Mouse (Mus musculus) myocyte (in vitro differentiated cells): ENCODE results near the gene Dixdc1.

Source experiments
- CEBPB ChIP-seq: IDR thresholded peaks from 2 replicates; pipeline ENCODE4 v1.6.1; 2011; ENCODE audit warnings: mild to moderate bottlenecking, moderate library complexity; ENCODE audit not compliant: poor library complexity, insufficient read depth, severe bottlenecking
- E2F4 ChIP-seq: IDR thresholded peaks from one replicate; pipeline ENCODE4 v1.6.1; 2011; ENCODE audit warnings: mild to moderate bottlenecking, control low read depth, moderate library complexity; ENCODE audit not compliant: insufficient read depth
- MAX ChIP-seq: IDR thresholded peaks from one replicate; pipeline ENCODE4 v1.6.1; 2011; ENCODE audit warnings: low read depth, mild to moderate bottlenecking, control low read depth
- MYOD1 ChIP-seq, 3 experiments: IDR thresholded peaks; one replicate each; pipeline ENCODE4 v1.6.1; 2011; ENCODE audit warnings: control low read depth in 2 of 3, low read depth in 2 of 3, mild to moderate bottlenecking in 2 of 3, moderate library complexity in 1 of 3; ENCODE audit not compliant: insufficient read length in 2 of 3, control insufficient read depth in 1 of 3
- MYOG ChIP-seq, 3 experiments: IDR thresholded peaks; one replicate each; pipeline ENCODE4 v1.6.1; 2011; ENCODE audit warnings: control low read depth in 2 of 3, low read depth in 2 of 3, mild to moderate bottlenecking in 2 of 3; ENCODE audit not compliant: insufficient read length in 2 of 3, control insufficient read depth in 1 of 3, insufficient read depth in 1 of 3
- POLR2A ChIP-seq: IDR thresholded peaks from one replicate; pipeline ENCODE4 v1.6.1; 2011; ENCODE audit warnings: low read depth, mild to moderate bottlenecking, control low read depth, moderate library complexity; ENCODE audit not compliant: insufficient read length
- POLR2AphosphoS2 ChIP-seq: IDR thresholded peaks from one replicate; pipeline ENCODE4 v1.6.1; 2011; ENCODE audit warnings: low read depth, control low read depth; ENCODE audit not compliant: insufficient read length
- REST ChIP-seq: IDR thresholded peaks from one replicate; pipeline ENCODE4 v1.6.1; 2011; ENCODE audit warnings: mild to moderate bottlenecking, control low read depth, moderate library complexity; ENCODE audit not compliant: insufficient read depth, insufficient read length
- SRF ChIP-seq: IDR thresholded peaks from one replicate; pipeline ENCODE4 v1.6.1; 2011; ENCODE audit warnings: low read depth; ENCODE audit not compliant: control insufficient read depth, insufficient read length
- TCF12 ChIP-seq: IDR thresholded peaks from one replicate; pipeline ENCODE4 v1.6.1; 2011; ENCODE audit warnings: mild to moderate bottlenecking, control low read depth; ENCODE audit not compliant: poor library complexity, insufficient read depth, severe bottlenecking
- TCF3 ChIP-seq: IDR thresholded peaks from one replicate; pipeline ENCODE4 v1.6.1; 2011; ENCODE audit warnings: low read depth, control low read depth; ENCODE audit not compliant: insufficient read length
- USF1 ChIP-seq: IDR thresholded peaks from one replicate; pipeline ENCODE4 v1.6.1; 2011; ENCODE audit warnings: low read depth, mild to moderate bottlenecking, control low read depth, moderate library complexity

DNA sequence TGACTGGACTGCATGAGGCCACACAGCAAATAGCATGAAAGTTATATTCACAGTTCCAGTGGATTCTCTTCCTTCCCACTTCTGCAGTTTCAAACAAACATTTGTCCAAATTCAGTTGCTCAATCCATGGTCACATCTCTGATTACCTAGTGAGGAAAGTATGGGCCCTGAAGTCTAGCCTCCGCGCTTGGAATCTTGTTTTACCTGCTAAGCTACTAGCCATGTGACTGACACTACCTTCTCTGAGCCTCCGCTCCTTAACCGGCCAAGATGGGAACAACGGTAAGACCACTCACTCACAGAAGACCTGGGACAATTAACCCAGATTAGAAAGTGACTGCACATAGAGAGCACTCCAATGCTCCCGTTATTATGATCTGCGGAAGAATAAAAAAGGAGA, 6.5 kb upstream of the Dixdc1 start:
- TF ChIP-seq MYOG (IDR thresholded peaks at IDR 0.05; ENCODE audit: control insufficient read depth in 1 of 3, insufficient read depth in 1 of 3, insufficient read length in 2 of 3, low read depth in 2 of 3) (no peak), POLR2A (no peak), MAX (no peak), POLR2AphosphoS2 (no peak), SRF (no peak), CEBPB (no peak), USF1 (no peak), MYOD1 (IDR thresholded peaks at IDR 0.05; ENCODE audit: control insufficient read depth in 1 of 3, insufficient read length in 2 of 3, low read depth in 2 of 3) (no peak), E2F4 (no peak), TCF12 (no peak), REST (no peak), TCF3 (no peak)
